Mouse (Mus musculus) liver, embryonic 14.5 days (tissue): ENCODE measurements around the gene Gypa. TPM values are rescaled to one million over a fixed set of nuclear protein-coding genes. Genes with fewer than 3 reads are reported as not detected.

Experiments
- ATAC-seq: fragments of 200-750 bp; cut with Nextera tagmentation; 2 replicates; pipeline ENCODE4 v1.8.0; 2017; ENCODE audit warnings: moderate number of reproducible peaks, mild to moderate bottlenecking, moderate library complexity; ENCODE audit not compliant: insufficient read depth
- DNase-seq, 3 experiments: peaks; one replicate each; pipeline ENCODE4 v3.0.0-alpha.2; 2012 to 2013; ENCODE audit warnings: low read depth in 3 of 3, low spot score in 3 of 3
- H3K27ac ChIP-seq: fragments of 300-500 bp; sonication (generic); 2 replicates; pipeline ENCODE4 v1.5.1; 2014; ENCODE audit warnings: moderate library complexity, mild to moderate bottlenecking, control low read depth, inconsistent platforms
- H3K27me3 ChIP-seq: fragments of 300-500 bp; sonication (generic); 2 replicates; pipeline ENCODE4 v1.6.1; 2014; ENCODE audit warnings: mild to moderate bottlenecking, low read length, moderate library complexity; ENCODE audit not compliant: control insufficient read depth, insufficient read depth
- H3K36me3 ChIP-seq: fragments of 300-500 bp; sonication (generic); replicated peaks from 2 replicates; pipeline ENCODE4 v1.6.1; 2014; ENCODE audit warnings: low read depth; ENCODE audit not compliant: control insufficient read depth, insufficient read depth
- H3K4me1 ChIP-seq, 2 experiments: fragments of 200-500 bp in 1 of 2; fragments of 300-500 bp in 1 of 2; sonication (generic) in 1 of 2; replicated peaks; 2 replicates each; pipeline ENCODE4 v1.6.1; 2012 to 2014; ENCODE audit warnings: antibody characterized with exemption in 1 of 2, inconsistent platforms in 1 of 2, low read length in 1 of 2; ENCODE audit not compliant: control insufficient read depth in 2 of 2, insufficient read depth in 2 of 2
- H3K4me2 ChIP-seq: fragments of 300-500 bp; sonication (generic); 2 replicates; pipeline ENCODE4 v1.6.1; 2014; ENCODE audit warnings: low read depth, mild to moderate bottlenecking, control low read depth, moderate library complexity
- H3K4me3 ChIP-seq, 2 experiments: fragments of 200-500 bp in 1 of 2; fragments of 300-500 bp in 1 of 2; sonication (generic) in 1 of 2; 2 replicates each; pipeline ENCODE4 v1.5.1; 2012 to 2014; ENCODE audit warnings: low read depth in 2 of 2, low read length in 2 of 2, mild to moderate bottlenecking in 2 of 2, control low read depth in 1 of 2, inconsistent platforms in 1 of 2, moderate library complexity in 1 of 2; ENCODE audit not compliant: insufficient read depth in 1 of 2
- H3K9ac ChIP-seq: fragments of 300-500 bp; sonication (generic); replicated peaks from 2 replicates; pipeline ENCODE4 v1.6.1; 2014; ENCODE audit warnings: mild to moderate bottlenecking, control low read depth, moderate library complexity
- H3K9me3 ChIP-seq: fragments of 300-500 bp; sonication (generic); 2 replicates; pipeline ENCODE4 v1.6.1; 2016; ENCODE audit warnings: low read length, mixed read lengths; ENCODE audit not compliant: control insufficient read depth
- CTCF ChIP-seq: IDR thresholded peaks from 2 replicates; pipeline ENCODE4 v1.5.1; 2016; ENCODE audit warnings: antibody characterized with exemption, low read depth, control low read depth
- EP300 ChIP-seq: IDR thresholded peaks from 2 replicates; pipeline ENCODE4 v1.6.1; 2016; ENCODE audit warnings: antibody characterized with exemption, low read depth
- WGBS: fragments of 180-500 bp; shearing (Covaris S2); extraction: QIAGEN DNeasy Blood & Tissue Kit; methylation state at CpG from one replicate; pipeline ENCODE4 v1.1.7; 2014; ENCODE audit not compliant: insufficient replicate concordance; 5-methylcytosine and 5-hydroxymethylcytosine counted together
- polyA plus RNA-seq, 2 experiments: library from polyadenylated mRNA; depleted of rRNA in 1 of 2; stranded (reverse) in 1 of 2; unstranded in 1 of 2; fragments of >200 nt; fragmentation: Nextera tagmentation in 1 of 2; extraction: Ambion mirVana in 1 of 2; gene quantifications; 2 replicates each; pipeline versions ENCODE4 v1.2.1 to v1.2.3; 2012 to 2014

Gypa gene
- polyA plus RNA-seq, 2 experiments = 449 to 694 TPM

GRCm38 (mm10) chr8:80541836-80542235 is 48.3 kb downstream of the Gypa start:
- H3K9me3 ChIP-seq = no peaks in the 10 kb centered on the region
- H3K36me3 ChIP-seq = no peaks in the 10 kb centered on the region
- H3K27ac ChIP-seq = no peak overlapping the region
- H3K4me1 ChIP-seq = peaks cover 0 to 3% of the 10 kb centered on the region in 2 experiments; a peak in 1 of 4 replicates
- H3K27me3 ChIP-seq = no peaks in the 10 kb centered on the region
- no peak overlapping the region for H3K4me2 ChIP-seq
- peak in 1 of 3 experiments; percentile 9 for DNase-seq
- TF ChIP-seq CTCF (no peak), EP300 (no peak)
- H3K4me3 ChIP-seq = no peak overlapping the region
- WGBS = 70% methylated on average over 3 of the region's 3 CpGs
- no peak for ATAC-seq
- H3K9ac ChIP-seq = no peak overlapping the region

GRCm38 (mm10) chr8:80550436-80550835 is 56.9 kb downstream of the Gypa start:
- Histone ChIP-seq H3K36me3 (no peaks in the 10 kb centered on the region), H3K27ac (no peak overlapping the region), H3K27me3 (no peaks in the 10 kb centered on the region), H3K9me3 (no peaks in the 10 kb centered on the region), H3K4me1 (peaks cover 15 to 29% of the 10 kb centered on the region in 2 experiments), H3K9ac (no peak overlapping the region), H3K4me2 (no peak overlapping the region), H3K4me3 (no peak overlapping the region)
- no peak for TF ChIP-seq CTCF
- no peak for ATAC-seq
- no peak for DNase-seq

- TF ChIP-seq EP300 (peak; percentile 94), CTCF (no peak)
- DNase-seq (peak; percentile 76 to 80 (median 76)), ATAC-seq (peak; percentile 93)
- Histone ChIP-seq H3K9ac (0 out of 2 replicates have a peak overlapping the region, but pooled peaks have one; percentile 5), H3K4me1 (peaks cover 15 to 29% of the 10 kb centered on the region in 2 experiments), H3K36me3 (no peaks in the 10 kb centered on the region), H3K27me3 (no peaks in the 10 kb centered on the region), H3K4me3 (no peak overlapping the region), H3K4me2 (peak overlapping the region; percentile 36), H3K27ac (peak overlapping the region; percentile 63), H3K9me3 (no peaks in the 10 kb centered on the region)
- 21% methylated on average over 3 of the region's 3 CpGs for WGBS
Measured at GRCm38 (mm10) chr8:80551303-80551702, 57.7 kb downstream of the Gypa start.

DNA sequence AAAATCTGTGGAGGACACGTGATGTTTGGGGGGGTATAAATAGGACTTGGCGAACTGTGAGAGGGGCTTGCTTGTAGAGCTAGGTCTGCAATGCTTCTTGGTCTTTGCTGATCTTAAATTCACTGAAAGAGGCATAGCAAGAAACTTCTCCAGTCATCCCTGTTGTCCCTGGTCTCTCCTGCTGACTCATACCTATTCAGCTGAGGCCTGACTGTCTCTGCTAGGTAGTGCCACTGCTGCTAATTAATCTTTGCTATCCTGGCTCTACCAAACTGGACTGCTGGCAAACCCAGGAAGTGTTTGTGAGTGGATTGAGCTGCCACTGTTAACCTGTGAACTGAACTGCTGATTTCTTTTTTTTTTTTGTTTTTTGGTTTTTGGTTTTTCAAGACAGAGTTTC is 61.4 kb downstream of the Gypa start:
- peak overlapping the region; percentile 38 for H3K27ac ChIP-seq
- H3K36me3 ChIP-seq = no peaks in the 10 kb centered on the region
- H3K4me3 ChIP-seq = no peak overlapping the region
- TF ChIP-seq EP300 (no peak), CTCF (no peak)
- H3K9ac ChIP-seq = no peak overlapping the region
- no peak overlapping the region for H3K4me2 ChIP-seq
- ATAC-seq (peak; percentile 69), DNase-seq (peak in 2 of 3 experiments; percentile 19 to 28)
- H3K9me3 ChIP-seq = no peaks in the 10 kb centered on the region
- H3K27me3 ChIP-seq = no peaks in the 10 kb centered on the region
- H3K4me1 ChIP-seq = peaks cover 15 to 25% of the 10 kb centered on the region in 2 experiments
- 69% methylated on average over 2 of the region's 2 CpGs for WGBS

Other genes starting within 250 kb of the Gypa start
- 0.09 and 0.10 TPM in 2 replicates for gene Frem3, start 117.3 kb downstream of the Gypa start, polyA plus RNA-seq (2012; rRNA removed)
- gene Frem3, start 117.3 kb downstream of the Gypa start, polyA plus RNA-seq (2014; fragmentation: Nextera tagmentation; extraction: Ambion mirVana) = 0.13 and 0.14 TPM in 2 replicates
- gene Smarca5, start 245.7 kb downstream of the Gypa start, polyA plus RNA-seq (2012; rRNA removed) = 6.9 and 15.2 TPM in 2 replicates
- gene Smarca5, start 245.7 kb downstream of the Gypa start, polyA plus RNA-seq (2014; fragmentation: Nextera tagmentation; extraction: Ambion mirVana) = 47.5 and 55.9 TPM in 2 replicates